Mouse (Mus musculus): ENCODE data around the gene Yif1b. TPM values are rescaled to one million over a fixed set of nuclear protein-coding genes. Genes with fewer than 3 reads are reported as not detected.

The Yif1b gene
- total and polyA plus RNA-seq, 3 experiments = 94.8 to 143 TPM; not detected in 1

- no peaks in the 10 kb centered on the region for H3K27me3 ChIP-seq (ENCODE audit: control insufficient read depth in 1 of 2, insufficient read depth in 2 of 2, low read length in 2 of 2)
- peaks cover 10% of the 10 kb centered on the region for H3K79me2 ChIP-seq (ENCODE audit: control insufficient read depth, insufficient read depth, low read length, poor library complexity)
- TF ChIP-seq ETS1 (IDR thresholded peaks at IDR 0.05; ENCODE audit: low read depth, low read length) (no peak), USF1 (IDR thresholded peaks at IDR 0.05; ENCODE audit: low read depth, low read length) (no peak)
- peak overlapping the region in 1 of 2 experiments; percentile 89; a peak in 1 of 4 replicates for H3K4me3 ChIP-seq (ENCODE audit: control insufficient read depth in 1 of 2, insufficient read depth in 1 of 2, low read depth in 2 of 2, low read length in 2 of 2)
- H3K27ac ChIP-seq (ENCODE audit: control insufficient read depth, low read depth, low read length) = no peak overlapping the region
- no peak overlapping the region for H3K9ac ChIP-seq (ENCODE audit: control insufficient read depth, low read depth, low read length, poor library complexity, severe bottlenecking)
- peaks cover 19 to 27% of the 10 kb centered on the region in 2 experiments for H3K4me1 ChIP-seq (ENCODE audit: control insufficient read depth in 1 of 2, insufficient read depth in 2 of 2, low read length in 2 of 2)
- peaks cover 0 to 18% of the 10 kb centered on the region in 2 experiments; a peak in 2 of 4 replicates for H3K36me3 ChIP-seq (ENCODE audit: control insufficient read depth in 1 of 2, insufficient read depth in 2 of 2, low read length in 2 of 2)
- DNase-seq (ENCODE audit: low read depth, low spot score) = no peak
- no peaks in the 10 kb centered on the region for H3K9me3 ChIP-seq (replicated peaks; ENCODE audit: insufficient read depth, low read length)
These were observed 41.8 kb downstream of the Yif1b start for GRCm38 (mm10) chr7:29279924-29280323.

GRCm38 (mm10) chr7:29280801-29281200, 42.7 kb downstream of the Yif1b start:
- Histone ChIP-seq H3K4me1 (ENCODE audit: control insufficient read depth in 1 of 2, insufficient read depth in 2 of 2, low read length in 2 of 2) (peaks cover 22 to 32% of the 10 kb centered on the region in 2 experiments), H3K79me2 (ENCODE audit: control insufficient read depth, insufficient read depth, low read length, poor library complexity) (peaks cover 10% of the 10 kb centered on the region), H3K27me3 (ENCODE audit: control insufficient read depth in 1 of 2, insufficient read depth in 2 of 2, low read length in 2 of 2) (no peaks in the 10 kb centered on the region), H3K27ac (ENCODE audit: control insufficient read depth, low read depth, low read length) (peak overlapping the region; percentile 25; the same call in 1 of the 2 replicates), H3K36me3 (ENCODE audit: control insufficient read depth in 1 of 2, insufficient read depth in 2 of 2, low read length in 2 of 2) (peaks cover 0 to 19% of the 10 kb centered on the region in 2 experiments; a peak in 2 of 4 replicates), H3K4me3 (ENCODE audit: control insufficient read depth in 1 of 2, insufficient read depth in 1 of 2, low read depth in 2 of 2, low read length in 2 of 2) (peak overlapping the region; percentile 82 to 89), H3K9ac (ENCODE audit: control insufficient read depth, low read depth, low read length, poor library complexity, severe bottlenecking) (peak overlapping the region; percentile 84), H3K9me3 (replicated peaks; ENCODE audit: insufficient read depth, low read length) (no peaks in the 10 kb centered on the region)
- DNase-seq (ENCODE audit: low read depth, low spot score) = peak; percentile 69
- TF ChIP-seq RAD21 (IDR thresholded peaks at IDR 0.05; ENCODE audit: low read depth, low read length) (no peak), USF2 (IDR thresholded peaks at IDR 0.05; ENCODE audit: borderline replicate concordance in 1 of 2, insufficient read depth in 1 of 2, low read depth in 1 of 2, low read length in 2 of 2) (no peak), ZC3H11A (IDR thresholded peaks at IDR 0.05; ENCODE audit: low read depth, low read length) (no peak), MAZ (IDR thresholded peaks at IDR 0.05; ENCODE audit: low read depth, low read length) (0 out of 2 replicates have a peak, but pooled peaks have one; percentile 18), MYC (IDR thresholded peaks at IDR 0.05; ENCODE audit: low read depth, low read length) (no peak), TAL1 (IDR thresholded peaks at IDR 0.05; ENCODE audit: low read length) (no peak), NELFE (IDR thresholded peaks at IDR 0.05; ENCODE audit: low read depth, low read length) (0 out of 2 replicates have a peak, but pooled peaks have one; percentile 21), TCF12 (IDR thresholded peaks at IDR 0.05; ENCODE audit: low read depth, low read length) (no peak), SMC3 (IDR thresholded peaks at IDR 0.05; ENCODE audit: low read depth, low read length) (no peak), UBTF (IDR thresholded peaks at IDR 0.05; ENCODE audit: borderline replicate concordance, insufficient read depth, low read depth, low read length) (no peak), JUND (IDR thresholded peaks at IDR 0.05; ENCODE audit: low read depth, low read length) (no peak), EP300 (IDR thresholded peaks at IDR 0.05; ENCODE audit: low read depth in 1 of 2, low read length in 2 of 2) (no peak), POLR2AphosphoS2 (IDR thresholded peaks at IDR 0.05; ENCODE audit: low read length) (0 out of 2 replicates have a peak, but pooled peaks have one; percentile 13), ELF1 (IDR thresholded peaks at IDR 0.05; ENCODE audit: low read depth, low read length) (no peak; the same call in 1 of the 2 replicates), GATA1 (IDR thresholded peaks at IDR 0.05; ENCODE audit: low read depth, low read length) (no peak), NRF1 (IDR thresholded peaks at IDR 0.05; ENCODE audit: insufficient read depth, low read depth, low read length, poor library complexity, severe bottlenecking) (no peak), MAX (IDR thresholded peaks at IDR 0.05; ENCODE audit: low read length) (no peak), ETS1 (IDR thresholded peaks at IDR 0.05; ENCODE audit: low read depth, low read length) (0 out of 2 replicates have a peak, but pooled peaks have one; percentile 27), CTCF (IDR thresholded peaks at IDR 0.05 in 2 of 3, conservative IDR thresholded peaks at IDR 0.05 in 1 of 3; ENCODE audit: control insufficient read depth in 1 of 3, insufficient read depth in 1 of 3, low read depth in 2 of 3, low read length in 3 of 3, poor library complexity in 1 of 3, severe bottlenecking in 1 of 3) (no peak), POLR2A (IDR thresholded peaks at IDR 0.05; ENCODE audit: control insufficient read depth in 1 of 2, insufficient read depth in 1 of 2, low read depth in 1 of 2, low read length in 2 of 2, poor library complexity in 1 of 2) (no peak), MYB (IDR thresholded peaks at IDR 0.05; ENCODE audit: low read depth, low read length) (0 out of 2 replicates have a peak, but pooled peaks have one; percentile 24), ZNF384 (IDR thresholded peaks at IDR 0.05; ENCODE audit: low read depth, low read length) (no peak), SIN3A (IDR thresholded peaks at IDR 0.05; ENCODE audit: low read length) (no peak; the same call in 1 of the 2 replicates), MAFK (IDR thresholded peaks at IDR 0.05; ENCODE audit: borderline replicate concordance, low read depth, low read length) (no peak), CHD1 (IDR thresholded peaks at IDR 0.05; ENCODE audit: low read depth, low read length) (no peak), GABPA (IDR thresholded peaks at IDR 0.05; ENCODE audit: low read depth, low read length) (no peak), MXI1 (IDR thresholded peaks at IDR 0.05; ENCODE audit: low read depth, low read length) (no peak)
